Mouse (Mus musculus) ES-E14 (cell line): Measurements from ENCODE around the gene Cd5l.

Experiments
- CHD2 ChIP-seq: IDR thresholded peaks from 2 replicates; pipeline ENCODE4 v1.6.1; 2014; ENCODE audit warnings: mild to moderate bottlenecking, low read depth, low read length, inconsistent platforms
- MAFK ChIP-seq: IDR thresholded peaks from 2 replicates; pipeline ENCODE4 v1.6.1; 2014; ENCODE audit warnings: mild to moderate bottlenecking, low read depth, low read length, inconsistent platforms; ENCODE audit not compliant: insufficient read depth
- ZC3H11A ChIP-seq: IDR thresholded peaks from 2 replicates; pipeline ENCODE4 v1.6.1; 2012; ENCODE audit warnings: low read depth, mild to moderate bottlenecking, inconsistent platforms, low read length, borderline replicate concordance

- no peak for TF ChIP-seq CHD2
- TF ChIP-seq MAFK = no peak
- no peak for TF ChIP-seq ZC3H11A
Measured at GRCm38 (mm10) chr3:87385105-87385504, 27.4 kb downstream of the Cd5l start.
